In the genomic region with DNA sequence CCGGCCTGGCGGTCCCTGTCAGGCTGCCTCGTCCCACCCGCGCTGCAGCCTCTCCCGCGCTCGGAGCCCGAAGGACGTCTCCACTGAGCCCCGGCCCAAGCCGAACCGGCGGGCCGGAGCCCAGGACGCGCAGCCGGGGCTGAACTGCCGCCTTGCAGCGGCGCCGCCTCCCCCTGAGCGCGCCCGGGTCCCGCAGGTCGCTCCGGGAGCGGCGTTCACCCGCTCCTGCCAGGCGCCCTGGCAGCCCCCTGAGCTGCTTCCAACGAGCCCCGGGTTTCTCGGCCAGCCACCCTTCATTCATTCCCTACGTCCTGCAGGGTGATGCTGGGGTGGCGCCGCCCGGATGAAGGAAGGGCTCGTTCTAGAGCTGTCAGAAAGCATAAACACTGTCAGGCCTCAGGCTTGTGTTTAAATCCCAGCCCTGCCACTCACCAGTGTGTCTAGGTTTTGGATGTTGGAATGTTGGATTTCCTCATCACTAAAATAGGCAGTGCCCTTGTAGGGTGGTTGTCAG, we compare ENCODE assay signal across 8 mouse cellular contexts. TPM values are rescaled to one million over a fixed set of nuclear protein-coding genes. Genes with fewer than 3 reads are reported as not detected.
DNase-seq lines count a peak whose midpoint lies in the region; ATAC-seq lines count a peak whose summit lies in the region.
"Had no signal": no experiment of that assay in that cellular context is flagged by ENCODE, and none has a peak within 500 bp of the region (broad histone marks: within the 10 kb centered on the region; RNA-seq: fewer than 3 reads in every experiment).

No protein-coding gene starts in this region.

- H3K36me3 ChIP-seq in lung, embryonic 16.5 days (ENCODE audit: control insufficient read depth, insufficient read depth, low read length) = no peaks in the 10 kb centered on the region
- no peaks in the 10 kb centered on the region for H3K36me3 ChIP-seq in hindbrain, embryonic 11.5 days (ENCODE audit: control insufficient read depth, insufficient read depth, low read length)
- peaks cover 24% of the 10 kb centered on the region for H3K36me3 ChIP-seq in megakaryocyte, embryonic 14.5 days (replicated peaks; ENCODE audit: low read length)

- H3K4me2 ChIP-seq in lung, embryonic 16.5 days (ENCODE audit: low read depth, low read length) = peak overlapping the region; percentile 85
- H3K4me2 ChIP-seq in hindbrain, embryonic 11.5 days (replicated peaks; ENCODE audit: low read depth, low read length) = peak overlapping the region; percentile 83

- 0% methylated on average over 40 of the region's 40 CpGs for WGBS in lung, embryonic 16.5 days
- WGBS in hindbrain, embryonic 11.5 days = under 1% methylated on average over 36 of the region's 40 CpGs

- peaks cover 17% of the 10 kb centered on the region for H3K4me1 ChIP-seq in lung, embryonic 16.5 days (replicated peaks; ENCODE audit: control insufficient read depth, insufficient read depth, low read length)
- H3K4me1 ChIP-seq in brown adipose tissue, adult 24 weeks (ENCODE audit: control insufficient read depth, insufficient read depth, insufficient read length, low read length) = peaks cover 11% of the 10 kb centered on the region
- 0 out of 2 replicates have a peak, but pooled peaks cover 4% of the 10 kb centered on the region for H3K4me1 ChIP-seq in hindbrain, embryonic 11.5 days (replicated peaks; ENCODE audit: control insufficient read depth, insufficient read depth, low read length)
- peaks cover 62% of the 10 kb centered on the region for H3K4me1 ChIP-seq in megakaryocyte, embryonic 14.5 days

- ATAC-seq in lung, embryonic 16.5 days (ENCODE audit: low read depth) = no peak
- no peak for ATAC-seq in hindbrain, embryonic 11.5 days (ENCODE audit: low FRiP score)

- H3K27me3 ChIP-seq in lung, embryonic 16.5 days (ENCODE audit: control insufficient read depth, insufficient read depth, low read depth, low read length) = no peaks in the 10 kb centered on the region
- no peaks in the 10 kb centered on the region for H3K27me3 ChIP-seq in hindbrain, embryonic 11.5 days (ENCODE audit: control insufficient read depth, insufficient read depth, low read length)
- H3K27me3 ChIP-seq in megakaryocyte, embryonic 14.5 days (replicated peaks) = no peaks in the 10 kb centered on the region

- no peak for DNase-seq in lung, postnatal 4 days
- DNase-seq in hindbrain, embryonic 11.5 days (ENCODE audit: low spot score) = no peak
- DNase-seq in adrenal gland, postnatal 36 days = no peak
- no peak for DNase-seq in right cerebral cortex, postnatal 14 days

- H3K4me3 ChIP-seq in lung, embryonic 16.5 days (ENCODE audit: low read length) = peak overlapping the region; percentile 95
- H3K4me3 ChIP-seq in brown adipose tissue, adult 24 weeks (ENCODE audit: insufficient read depth, low read depth, low read length) = peak overlapping the region; percentile 99
- H3K4me3 ChIP-seq in hindbrain, embryonic 11.5 days (ENCODE audit: low read depth, low read length) = peak overlapping the region; percentile 97
- H3K4me3 ChIP-seq in megakaryocyte, embryonic 14.5 days (replicated peaks) = peak overlapping the region; percentile 93

- H3K27ac ChIP-seq in lung, embryonic 16.5 days (ENCODE audit: low read length) = peak overlapping the region; percentile 87
- H3K27ac ChIP-seq in brown adipose tissue, adult 24 weeks (replicated peaks; ENCODE audit: low read depth, low read length) = peak overlapping the region; percentile 77
- peak overlapping the region; percentile 74 for H3K27ac ChIP-seq in hindbrain, embryonic 11.5 days (ENCODE audit: low read depth, low read length)

- H3K9ac ChIP-seq in lung, embryonic 16.5 days (ENCODE audit: low read length) = peak overlapping the region; percentile 97
- peak overlapping the region; percentile 93 for H3K9ac ChIP-seq in hindbrain, embryonic 11.5 days (ENCODE audit: low read depth, low read length)

- H3K9me3 ChIP-seq in lung, embryonic 16.5 days (ENCODE audit: control insufficient read depth, low read length) = no peaks in the 10 kb centered on the region
- H3K9me3 ChIP-seq in hindbrain, embryonic 11.5 days (ENCODE audit: control insufficient read depth, low read length) = no peaks in the 10 kb centered on the region
- no peaks in the 10 kb centered on the region for H3K9me3 ChIP-seq in megakaryocyte, embryonic 14.5 days

RNA-seq across cellular contexts. Expression of gene Vps4a, which starts 0.6 kb away (rescaled TPM):
- polyA plus RNA-seq in lung, embryonic 16.5 days (2015; fragmentation: Nextera tagmentation; extraction: Ambion mirVana) = 65.3 and 68.9 TPM in 2 replicates
- polyA plus RNA-seq in brown adipose tissue, adult 24 weeks (2012; ENCODE audit: insufficient read depth, insufficient read length, missing spikeins) = 42.0 and 46.7 TPM in 2 replicates
- polyA plus RNA-seq in hindbrain, embryonic 11.5 days (2014; fragmentation: Nextera tagmentation; extraction: Ambion mirVana) = 98.8 and 101 TPM in 2 replicates
- 4.1 and 12.0 TPM in 2 replicates for polyA plus RNA-seq in megakaryocyte, embryonic 14.5 days (2012; ENCODE audit: insufficient read depth, low replicate concordance)
- 10 to 100 TPM; 86.3 to 91.6 TPM for total RNA-seq in adrenal gland, postnatal 36 days (2021)

RNA-seq across cellular contexts. Expression of gene Pdf, which starts 16.8 kb away (rescaled TPM):
- 32.7 and 35.5 TPM in 2 replicates for polyA plus RNA-seq in lung, embryonic 16.5 days (2015; fragmentation: Nextera tagmentation; extraction: Ambion mirVana)
- polyA plus RNA-seq in brown adipose tissue, adult 24 weeks (2012; ENCODE audit: insufficient read depth, insufficient read length, missing spikeins) = 15.0 and 24.3 TPM in 2 replicates
- polyA plus RNA-seq in hindbrain, embryonic 11.5 days (2014; fragmentation: Nextera tagmentation; extraction: Ambion mirVana) = 41.1 and 45.6 TPM in 2 replicates
- 7.9 and 8.3 TPM in 2 replicates for polyA plus RNA-seq in megakaryocyte, embryonic 14.5 days (2012; ENCODE audit: insufficient read depth, low replicate concordance)
- total RNA-seq in adrenal gland, postnatal 36 days (2021) = 10 to 100 TPM; 50.5 to 62.1 TPM

RNA-seq across cellular contexts. Expression of gene Cog8, which starts 24.9 kb away (rescaled TPM):
- polyA plus RNA-seq in lung, embryonic 16.5 days (2015; fragmentation: Nextera tagmentation; extraction: Ambion mirVana) = 28.6 and 29.6 TPM in 2 replicates
- 12.9 and 22.0 TPM in 2 replicates for polyA plus RNA-seq in brown adipose tissue, adult 24 weeks (2012; ENCODE audit: insufficient read depth, insufficient read length, missing spikeins)
- polyA plus RNA-seq in hindbrain, embryonic 11.5 days (2014; fragmentation: Nextera tagmentation; extraction: Ambion mirVana) = 40.8 and 42.2 TPM in 2 replicates
- 9.2 and 18.5 TPM in 2 replicates for polyA plus RNA-seq in megakaryocyte, embryonic 14.5 days (2012; ENCODE audit: insufficient read depth, low replicate concordance)
- 10 to 100 TPM; 29.3 to 40.6 TPM for total RNA-seq in adrenal gland, postnatal 36 days (2021)

RNA-seq across cellular contexts. Expression of gene Nip7, which starts 25.0 kb away (rescaled TPM):
- 68.6 and 75.3 TPM in 2 replicates for polyA plus RNA-seq in lung, embryonic 16.5 days (2015; fragmentation: Nextera tagmentation; extraction: Ambion mirVana)
- 21.5 and 22.2 TPM in 2 replicates for polyA plus RNA-seq in brown adipose tissue, adult 24 weeks (2012; ENCODE audit: insufficient read depth, insufficient read length, missing spikeins)
- 97.2 and 98.6 TPM in 2 replicates for polyA plus RNA-seq in hindbrain, embryonic 11.5 days (2014; fragmentation: Nextera tagmentation; extraction: Ambion mirVana)
- polyA plus RNA-seq in megakaryocyte, embryonic 14.5 days (2012; ENCODE audit: insufficient read depth, low replicate concordance) = 4.2 and 5.3 TPM in 2 replicates
- 10 to 100 TPM; 47.4 to 57.5 TPM for total RNA-seq in adrenal gland, postnatal 36 days (2021)

RNA-seq across cellular contexts. Expression of gene Tmed6, which starts 33.8 kb away (rescaled TPM):
- 1.7 and 1.9 TPM in 2 replicates for polyA plus RNA-seq in lung, embryonic 16.5 days (2015; fragmentation: Nextera tagmentation; extraction: Ambion mirVana)
- polyA plus RNA-seq in brown adipose tissue, adult 24 weeks (2012; ENCODE audit: insufficient read depth, insufficient read length, missing spikeins) = not detected in 2 replicates
- polyA plus RNA-seq in hindbrain, embryonic 11.5 days (2014; fragmentation: Nextera tagmentation; extraction: Ambion mirVana) = not detected in 2 replicates
- not detected in 2 replicates for polyA plus RNA-seq in megakaryocyte, embryonic 14.5 days (2012; ENCODE audit: insufficient read depth, low replicate concordance)
- not detected for total RNA-seq in adrenal gland, postnatal 36 days (2021)
- total RNA-seq: heart, adult 18-20 months had no signal
